Mouse (Mus musculus) midbrain, postnatal 0 days (tissue): ENCODE data around the gene Slc47a1. TPM values are rescaled to one million over a fixed set of nuclear protein-coding genes. Genes with fewer than 3 reads are reported as not detected.

Experiments
- ATAC-seq: fragments of 200-750 bp; cut with Nextera tagmentation; 2 replicates; pipeline ENCODE4 v1.8.0; 2017; ENCODE audit warnings: moderate number of reproducible peaks, mild to moderate bottlenecking, moderate TSS enrichment, moderate library complexity; ENCODE audit not compliant: low FRiP score
- DNase-seq: peaks from one replicate; pipeline ENCODE4 v3.0.0-alpha.2; 2015; ENCODE audit warnings: low spot score
- H3K27ac ChIP-seq: fragments of 300-500 bp; sonication (generic); 2 replicates; pipeline ENCODE4 v1.5.1; 2014; ENCODE audit warnings: low read depth, mild to moderate bottlenecking, low read length, mixed read lengths
- H3K27me3 ChIP-seq: fragments of 300-500 bp; sonication (generic); 2 replicates; pipeline ENCODE4 v1.6.1; 2014; ENCODE audit warnings: low read length, control low read depth, mixed read lengths; ENCODE audit not compliant: insufficient read depth
- H3K36me3 ChIP-seq: fragments of 300-500 bp; sonication (generic); 2 replicates; pipeline ENCODE4 v1.6.1; 2014; ENCODE audit warnings: low read length, control low read depth, mixed read lengths; ENCODE audit not compliant: insufficient read depth
- H3K4me1 ChIP-seq: fragments of 300-500 bp; sonication (generic); 2 replicates; pipeline ENCODE4 v1.6.1; 2014; ENCODE audit warnings: mild to moderate bottlenecking, control low read depth, antibody characterized with exemption, low read length, mixed read lengths; ENCODE audit not compliant: insufficient read depth
- H3K4me2 ChIP-seq: fragments of 300-500 bp; sonication (generic); 2 replicates; pipeline ENCODE4 v1.6.1; 2014; ENCODE audit warnings: low read depth, mild to moderate bottlenecking, low read length, mixed read lengths; ENCODE audit not compliant: poor library complexity, severe bottlenecking
- H3K4me3 ChIP-seq: fragments of 300-500 bp; sonication (generic); 2 replicates; pipeline ENCODE4 v1.5.1; 2014; ENCODE audit warnings: low read depth, mild to moderate bottlenecking, low read length, moderate library complexity
- H3K9ac ChIP-seq: fragments of 300-500 bp; sonication (generic); replicated peaks from 2 replicates; pipeline ENCODE4 v1.6.1; 2014; ENCODE audit warnings: mild to moderate bottlenecking, low read length, moderate library complexity, mixed read lengths; ENCODE audit not compliant: poor library complexity, severe bottlenecking
- H3K9me3 ChIP-seq: fragments of 300-500 bp; sonication (generic); 2 replicates; pipeline ENCODE4 v1.6.1; 2016; ENCODE audit warnings: low read length, control low read depth
- CTCF ChIP-seq: IDR thresholded peaks from 2 replicates; pipeline ENCODE4 v1.5.1; 2016; ENCODE audit warnings: antibody characterized with exemption, mild to moderate bottlenecking
- WGBS: fragments of 180-500 bp; shearing (Covaris S2); extraction: QIAGEN DNeasy Blood & Tissue Kit; methylation state at CpG from one replicate; pipeline ENCODE4 v1.1.7; 2014; 5-methylcytosine and 5-hydroxymethylcytosine counted together
- polyA plus RNA-seq: library from polyadenylated mRNA; unstranded; fragments of >200 nt; fragmentation: Nextera tagmentation; extraction: Ambion mirVana; gene quantifications from 2 replicates; pipeline ENCODE4 v1.2.1, GENCODE M21; 2015
- total RNA-seq: library from RNA; depleted of rRNA; stranded (reverse); fragments of >200 nt; gene quantifications from 2 replicates; pipeline ENCODE4 v1.2.3, GENCODE M21; 2014; rRNA removed

Slc47a1 gene
- total and polyA plus RNA-seq, 2 experiments from 2014 or later, result 2.7 to 4.9 TPM

GRCm38 (mm10) chr11:61294431-61294830 lies 83.7 kb downstream of the Slc47a1 start:
- H3K4me3 ChIP-seq, result no peak overlapping the region
- 79% methylated on average over 3 of the region's 3 CpGs for WGBS
- no peaks in the 10 kb centered on the region for H3K9me3 ChIP-seq
- H3K27ac ChIP-seq, result no peak overlapping the region
- H3K4me1 ChIP-seq, result no peaks in the 10 kb centered on the region
- H3K27me3 ChIP-seq, result no peaks in the 10 kb centered on the region
- no peak overlapping the region for H3K4me2 ChIP-seq
- H3K36me3 ChIP-seq, result no peaks in the 10 kb centered on the region
- ATAC-seq (no peak), DNase-seq (no peak)
- no peak for TF ChIP-seq CTCF
- H3K9ac ChIP-seq, result no peak overlapping the region

Other genes with a start within 250 kb of the Slc47a1 start
- gene Usp22, start 203.3 kb downstream of the Slc47a1 start, total RNA-seq, result 637 and 644 TPM in 2 replicates
- gene Usp22, start 203.3 kb downstream of the Slc47a1 start, polyA plus RNA-seq, result 340 and 355 TPM in 2 replicates
- gene Aldh3a1, start 170.8 kb downstream of the Slc47a1 start, total RNA-seq, result 0.11 and 1.3 TPM in 2 replicates
- gene Aldh3a1, start 170.8 kb downstream of the Slc47a1 start, polyA plus RNA-seq, result 0.83 and 0.91 TPM in 2 replicates
- gene Aldh3a2, start 110.9 kb downstream of the Slc47a1 start, total RNA-seq, result 38.4 and 49.3 TPM in 2 replicates
- gene Aldh3a2, start 110.9 kb downstream of the Slc47a1 start, polyA plus RNA-seq, result 33.6 and 33.9 TPM in 2 replicates
- 0.47 and 0.60 TPM in 2 replicates for gene Slc47a2, start 35.5 kb downstream of the Slc47a1 start, total RNA-seq
- gene Slc47a2, start 35.5 kb downstream of the Slc47a1 start, polyA plus RNA-seq, result 0.16 and 0.25 TPM in 2 replicates
- gene Rnf112, start 75.8 kb upstream of the Slc47a1 start, total RNA-seq, result 75.6 and 86.9 TPM in 2 replicates
- gene Rnf112, start 75.8 kb upstream of the Slc47a1 start, polyA plus RNA-seq, result 35.7 and 36.2 TPM in 2 replicates
- gene Mfap4, start 107.1 kb upstream of the Slc47a1 start, total RNA-seq, result 10.1 and 22.8 TPM in 2 replicates
- 14.1 and 16.4 TPM in 2 replicates for gene Mfap4, start 107.1 kb upstream of the Slc47a1 start, polyA plus RNA-seq
- 37.3 and 46.1 TPM in 2 replicates for gene Mapk7, start 116.1 kb upstream of the Slc47a1 start, total RNA-seq
- 36.6 and 36.9 TPM in 2 replicates for gene Mapk7, start 116.1 kb upstream of the Slc47a1 start, polyA plus RNA-seq
- 26.3 and 28.1 TPM in 2 replicates for gene B9d1, start 126.8 kb upstream of the Slc47a1 start, total RNA-seq
- 25.1 and 27.5 TPM in 2 replicates for gene B9d1, start 126.8 kb upstream of the Slc47a1 start, polyA plus RNA-seq
- 74.3 and 86.4 TPM in 2 replicates for gene Epn2, start 201.3 kb upstream of the Slc47a1 start, total RNA-seq
- 67.9 and 74.9 TPM in 2 replicates for gene Epn2, start 201.3 kb upstream of the Slc47a1 start, polyA plus RNA-seq